Mouse (Mus musculus) embryonic facial prominence, embryonic 11.5 days (tissue): Measurements from ENCODE around the gene Rassf5. TPM values are rescaled to one million over a fixed set of nuclear protein-coding genes. Genes with fewer than 3 reads are reported as not detected.

Experiments used
- ATAC-seq: fragments of 200-750 bp; cut with Nextera tagmentation; replicated peaks from 2 replicates; pipeline ENCODE4 v1.8.0; 2017; ENCODE audit warnings: low read depth; ENCODE audit not compliant: insufficient number of reproducible peaks, low FRiP score, low TSS enrichment
- DNase-seq: peaks from one replicate; pipeline ENCODE4 v3.0.0-alpha.2; 2015; ENCODE audit warnings: low spot score
- H3K27ac ChIP-seq: fragments of 300-500 bp; sonication (generic); replicated peaks from 2 replicates; pipeline ENCODE4 v1.5.1; 2014; ENCODE audit warnings: mild to moderate bottlenecking, low read depth, low read length, control low read depth
- H3K27me3 ChIP-seq: fragments of 300-500 bp; sonication (generic); 2 replicates; pipeline ENCODE4 v1.6.1; 2014; ENCODE audit warnings: mild to moderate bottlenecking, low read length, moderate library complexity, mixed read lengths; ENCODE audit not compliant: control insufficient read depth, insufficient read depth
- H3K36me3 ChIP-seq: fragments of 300-500 bp; sonication (generic); replicated peaks from 2 replicates; pipeline ENCODE4 v1.6.1; 2014; ENCODE audit warnings: low read depth, mild to moderate bottlenecking, low read length, moderate library complexity, mixed read lengths; ENCODE audit not compliant: control insufficient read depth, insufficient read depth
- H3K4me1 ChIP-seq: fragments of 300-500 bp; sonication (generic); 2 replicates; pipeline ENCODE4 v1.6.1; 2014; ENCODE audit warnings: low read length, mixed read lengths; ENCODE audit not compliant: control insufficient read depth, insufficient read depth
- H3K4me2 ChIP-seq: fragments of 300-500 bp; sonication (generic); 2 replicates; pipeline ENCODE4 v1.6.1; 2014; ENCODE audit warnings: low read depth, mild to moderate bottlenecking, control low read depth, low read length, moderate library complexity
- H3K4me3 ChIP-seq: fragments of 300-500 bp; sonication (generic); 2 replicates; pipeline ENCODE4 v1.5.1; 2014; ENCODE audit warnings: low read depth, low read length, control low read depth
- H3K9ac ChIP-seq: fragments of 300-500 bp; sonication (generic); replicated peaks from 2 replicates; pipeline ENCODE4 v1.6.1; 2014; ENCODE audit warnings: mild to moderate bottlenecking, control low read depth, low read length
- H3K9me3 ChIP-seq: fragments of 300-500 bp; sonication (generic); replicated peaks from 2 replicates; pipeline ENCODE4 v1.6.1; 2016; ENCODE audit warnings: mild to moderate bottlenecking, low read length, inconsistent platforms, mixed read lengths; ENCODE audit not compliant: control insufficient read depth
- WGBS: fragments of 180-500 bp; shearing (Covaris S2); extraction: QIAGEN DNeasy Blood & Tissue Kit; methylation state at CpG from one replicate; pipeline ENCODE4 v1.1.7; 2014; 5-methylcytosine and 5-hydroxymethylcytosine counted together
- polyA plus RNA-seq: library from polyadenylated mRNA; unstranded; fragments of >200 nt; fragmentation: Nextera tagmentation; extraction: Ambion mirVana; gene quantifications from 2 replicates; pipeline ENCODE4 v1.2.1, GENCODE M21; 2014

The Rassf5 gene
- polyA plus RNA-seq, 1 experiment from 2014 or later: 1.1 TPM

DNA sequence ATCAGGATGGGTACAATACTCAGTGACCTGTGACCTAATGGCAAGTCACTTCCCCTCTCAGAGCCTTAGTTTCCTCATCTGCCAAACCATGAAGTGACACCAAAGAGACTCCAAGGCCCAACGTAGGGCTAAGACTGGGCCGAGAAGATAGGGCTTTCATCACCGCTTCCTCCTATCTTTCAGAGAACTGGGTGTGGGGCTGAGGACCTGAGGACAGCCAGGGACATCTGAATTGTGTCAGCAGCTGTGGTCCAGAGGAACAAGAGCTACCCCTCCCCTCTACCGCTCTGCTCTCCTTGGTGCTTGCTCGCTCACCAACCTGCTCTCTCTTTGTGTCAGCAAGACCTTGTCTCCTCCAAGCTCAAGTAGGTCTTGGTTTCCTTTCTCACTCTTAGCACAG lies 56.4 kb downstream of the Rassf5 start:
- Histone ChIP-seq H3K4me3 (no peak overlapping the region), H3K27me3 (no peaks in the 10 kb centered on the region), H3K36me3 (no peaks in the 10 kb centered on the region), H3K4me1 (no peaks in the 10 kb centered on the region), H3K4me2 (no peak overlapping the region), H3K9ac (no peak overlapping the region), H3K27ac (no peak overlapping the region), H3K9me3 (no peaks in the 10 kb centered on the region)
- ATAC-seq: no peak
- 94% methylated on average over 5 of the region's 5 CpGs for WGBS
- no peak for DNase-seq

DNA sequence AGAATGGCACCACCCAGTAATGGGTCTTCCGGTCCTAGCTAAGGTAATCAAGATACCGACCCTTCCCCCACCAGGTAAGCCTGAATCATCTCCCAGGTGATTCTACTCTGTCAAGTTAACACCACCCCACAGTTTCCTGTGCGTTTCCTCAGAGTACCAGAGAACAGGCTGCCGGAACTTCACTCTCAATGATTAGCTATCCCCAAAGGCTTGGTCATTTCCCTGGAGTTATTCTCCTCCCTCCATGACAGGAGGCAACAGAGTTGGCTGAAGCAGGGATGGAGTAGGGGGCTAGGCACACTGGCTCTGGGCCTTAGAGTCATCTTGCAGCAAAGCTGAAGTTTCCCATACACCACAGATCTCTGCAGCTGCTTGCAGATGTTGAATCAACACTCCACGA lies 57.2 kb downstream of the Rassf5 start:
- DNase-seq (no peak), ATAC-seq (no peak)
- no peaks in the 10 kb centered on the region for H3K4me1 ChIP-seq
- H3K36me3 ChIP-seq: no peaks in the 10 kb centered on the region
- H3K4me2 ChIP-seq: no peak overlapping the region
- H3K9ac ChIP-seq: no peak overlapping the region
- H3K27me3 ChIP-seq: no peaks in the 10 kb centered on the region
- no peaks in the 10 kb centered on the region for H3K9me3 ChIP-seq
- H3K27ac ChIP-seq: no peak overlapping the region
- WGBS: 87% methylated on average over 5 of the region's 5 CpGs
- no peak overlapping the region for H3K4me3 ChIP-seq

DNA sequence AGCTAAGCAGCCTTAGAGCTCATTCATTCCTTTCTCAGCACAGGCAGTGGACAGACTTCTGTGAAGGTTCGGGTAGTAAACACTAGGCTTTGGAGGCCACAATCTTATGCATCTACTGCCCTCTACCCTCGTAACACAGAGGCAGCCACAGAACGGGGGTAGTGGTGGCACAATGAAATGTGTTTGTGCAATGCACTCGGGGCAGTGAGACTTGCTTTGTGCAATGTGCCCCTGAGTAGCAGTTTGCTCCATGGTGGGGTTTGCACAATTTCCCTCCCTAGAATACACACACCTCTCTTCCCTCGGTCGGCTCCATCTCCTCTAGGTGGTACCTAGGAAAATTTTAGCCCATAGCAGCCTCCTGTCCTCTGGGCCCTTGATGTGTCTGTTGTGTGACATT lies 58.1 kb downstream of the Rassf5 start:
- H3K4me3 ChIP-seq: no peak overlapping the region
- no peaks in the 10 kb centered on the region for H3K36me3 ChIP-seq
- H3K27ac ChIP-seq: no peak overlapping the region
- H3K9ac ChIP-seq: no peak overlapping the region
- 81% methylated on average over 6 of the region's 6 CpGs for WGBS
- H3K9me3 ChIP-seq: no peaks in the 10 kb centered on the region
- H3K27me3 ChIP-seq: no peaks in the 10 kb centered on the region
- H3K4me2 ChIP-seq: no peak overlapping the region
- DNase-seq (no peak), ATAC-seq (no peak)
- H3K4me1 ChIP-seq: no peaks in the 10 kb centered on the region

DNA sequence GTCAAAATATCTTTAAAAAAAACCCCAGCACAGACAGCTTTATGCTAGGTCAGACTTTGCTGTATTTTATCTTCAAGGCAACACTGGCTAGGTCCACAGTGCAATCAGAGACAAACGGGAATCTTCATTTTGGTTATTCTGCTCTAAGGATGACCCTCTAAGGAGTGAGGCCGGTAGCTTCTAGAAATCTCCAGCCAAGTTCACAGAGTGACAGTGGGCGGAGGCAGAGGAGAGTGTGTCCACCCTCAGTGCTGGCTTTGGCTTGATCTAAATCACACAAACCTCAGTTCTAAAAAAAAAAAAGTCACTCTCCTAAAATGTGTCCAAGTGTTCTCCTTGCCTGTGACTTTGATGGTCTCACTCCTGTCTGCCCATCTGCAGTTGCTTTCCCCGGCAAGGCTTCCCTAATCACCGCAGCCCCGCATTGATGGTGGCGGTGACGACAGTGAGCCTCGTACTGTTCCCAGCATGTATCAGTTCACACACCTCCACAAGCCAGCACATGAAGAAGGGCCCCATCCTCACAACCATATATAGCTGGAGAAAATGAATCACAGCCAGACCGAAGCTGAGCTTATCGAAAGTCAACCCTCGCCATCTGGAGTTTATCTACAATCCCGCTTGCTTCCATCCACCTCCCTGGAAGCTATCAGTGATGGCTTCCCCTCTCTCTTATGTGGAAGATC lies 59.1 kb downstream of the Rassf5 start:
- H3K27ac ChIP-seq: no peak overlapping the region
- H3K4me2 ChIP-seq: no peak overlapping the region
- H3K9ac ChIP-seq: no peak overlapping the region
- no peak overlapping the region for H3K4me3 ChIP-seq
- DNase-seq (no peak), ATAC-seq (no peak)
- no peaks in the 10 kb centered on the region for H3K9me3 ChIP-seq
- no peaks in the 10 kb centered on the region for H3K4me1 ChIP-seq
- no peaks in the 10 kb centered on the region for H3K27me3 ChIP-seq
- WGBS: 83% methylated on average over 13 of the region's 13 CpGs
- no peaks in the 10 kb centered on the region for H3K36me3 ChIP-seq

DNA sequence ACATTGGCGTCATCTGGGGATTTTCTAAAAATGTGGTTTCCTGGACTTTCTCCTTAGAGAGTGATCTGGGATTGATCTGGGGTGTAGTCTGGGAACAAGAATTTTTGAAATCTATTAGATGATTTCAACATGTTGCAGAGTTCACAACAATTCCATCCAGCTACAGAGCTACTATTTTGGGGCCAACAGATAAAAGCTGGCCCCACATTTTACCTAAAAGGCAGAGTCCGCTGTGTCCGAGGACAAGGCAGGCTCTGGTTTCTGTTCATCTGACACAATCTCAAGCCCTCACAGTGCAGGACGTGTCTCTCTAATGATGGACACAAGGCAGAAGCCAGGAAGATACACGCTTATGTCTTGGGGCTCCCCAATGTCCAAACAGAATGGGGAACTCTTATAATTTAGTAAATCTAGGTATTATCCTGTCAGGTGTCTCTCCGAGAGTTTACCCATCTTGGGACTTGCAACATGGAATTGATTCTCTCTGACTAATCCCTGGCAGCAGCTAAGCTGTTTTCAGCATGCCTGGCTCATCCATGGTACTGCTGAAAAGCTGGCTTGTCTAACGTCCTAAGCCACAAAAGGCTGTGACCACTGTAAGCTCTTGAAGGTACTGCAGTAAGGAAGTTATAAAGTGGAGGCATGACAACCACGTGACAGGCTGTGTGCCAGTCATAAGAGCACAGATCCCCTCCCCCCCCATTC lies 60.0 kb downstream of the Rassf5 start:
- Histone ChIP-seq H3K36me3 (no peaks in the 10 kb centered on the region), H3K27me3 (no peaks in the 10 kb centered on the region), H3K4me1 (no peaks in the 10 kb centered on the region), H3K27ac (no peak overlapping the region), H3K4me2 (no peak overlapping the region), H3K9ac (no peak overlapping the region), H3K4me3 (no peak overlapping the region), H3K9me3 (no peaks in the 10 kb centered on the region)
- 82% methylated on average over 8 of the region's 8 CpGs for WGBS
- DNase-seq (no peak), ATAC-seq (no peak)

GRCm38 (mm10) chr1:131184253-131184955 lies 60.7 kb downstream of the Rassf5 start:
- Histone ChIP-seq H3K27ac (no peak overlapping the region), H3K9me3 (no peaks in the 10 kb centered on the region), H3K4me3 (no peak overlapping the region), H3K4me1 (no peaks in the 10 kb centered on the region), H3K36me3 (no peaks in the 10 kb centered on the region; the same call in 1 of the 2 replicates), H3K4me2 (no peak overlapping the region), H3K27me3 (no peaks in the 10 kb centered on the region), H3K9ac (no peak overlapping the region)
- ATAC-seq (no peak), DNase-seq (no peak)
- WGBS: 84% methylated on average over 9 of the region's 9 CpGs

GRCm38 (mm10) chr1:131183201-131183600 lies 61.9 kb downstream of the Rassf5 start:
- H3K27me3 ChIP-seq: no peaks in the 10 kb centered on the region
- no peak overlapping the region for H3K4me3 ChIP-seq
- no peak for DNase-seq
- no peak overlapping the region for H3K9ac ChIP-seq
- H3K27ac ChIP-seq: no peak overlapping the region
- H3K36me3 ChIP-seq: no peaks in the 10 kb centered on the region; the same call in 1 of the 2 replicates
- H3K4me1 ChIP-seq: no peaks in the 10 kb centered on the region
- H3K4me2 ChIP-seq: no peak overlapping the region
- no peak for ATAC-seq
- 86% methylated on average over 7 of the region's 7 CpGs for WGBS
- H3K9me3 ChIP-seq: no peaks in the 10 kb centered on the region
